Mouse (Mus musculus): Measurements from ENCODE around the gene Zfp804b. TPM values are rescaled to one million over a fixed set of nuclear protein-coding genes. Genes with fewer than 3 reads are reported as not detected.
A peak's percentile ranks its signal among the peaks of the same experiment; 100 is the strongest.
"Not testable (repeated sequence)": the region's sequence is repeated elsewhere in the genome, so short reads cannot be mapped to it uniquely, and the experiment has no call there.

Gene Zfp804b
- 0.07 TPM in 1 of 2 replicates, not detected in the other for polyA plus RNA-seq (2015; fragmentation: Nextera tagmentation; extraction: Ambion mirVana)

- ATAC-seq (no peak), DNase-seq (peak; percentile 17)
- Histone ChIP-seq H3K4me2 (ENCODE audit: low read depth, low read length) (peak within 1 kb of the TSS; percentile 72), H3K4me1 (ENCODE audit: insufficient read depth) (no peaks in the 10 kb centered on the region; the same call in 1 of the 2 replicates), H3K4me3 (ENCODE audit: low read depth, low read length) (peak within 1 kb of the TSS; percentile 41), H3K27me3 (ENCODE audit: insufficient read depth, low read length) (peaks cover 11% of the 10 kb centered on the region), H3K9ac (replicated peaks) (no peak within 1 kb of the TSS), H3K9me3 (ENCODE audit: low read length) (no peaks in the 10 kb centered on the region), H3K36me3 (replicated peaks; ENCODE audit: insufficient read depth, low read length) (no peaks in the 10 kb centered on the region), H3K27ac (ENCODE audit: low read depth) (no peak within 1 kb of the TSS)
- TF ChIP-seq EP300 (IDR thresholded peaks at IDR 0.05; ENCODE audit: low read depth) (no peak), CTCF (IDR thresholded peaks at IDR 0.05; ENCODE audit: low read depth) (no peak)
- WGBS (ENCODE audit: insufficient replicate concordance): 1% methylated on average over 48 of the region's 50 CpGs
These were observed at the start of gene Zfp804b for GRCm38 (mm10) chr5:7344145-7345010. Zfp804b (minus strand) TSS chr5:7344756.

- not testable (repeated sequence) for H3K27ac ChIP-seq (ENCODE audit: low read depth); H3K9ac ChIP-seq (replicated peaks); H3K9me3 ChIP-seq (ENCODE audit: low read length); ATAC-seq; H3K4me1 ChIP-seq (ENCODE audit: insufficient read depth); DNase-seq; H3K27me3 ChIP-seq (ENCODE audit: insufficient read depth, low read length); H3K4me2 ChIP-seq (ENCODE audit: low read depth, low read length); H3K4me3 ChIP-seq (ENCODE audit: low read depth, low read length); H3K36me3 ChIP-seq (replicated peaks; ENCODE audit: insufficient read depth, low read length)
- 58% methylated on average over 1 of the region's 1 CpGs for WGBS (ENCODE audit: insufficient replicate concordance)
These were observed 20.1 kb upstream of the Zfp804b start for GRCm38 (mm10) chr5:7364616-7365015.

- WGBS (ENCODE audit: insufficient replicate concordance): 2% methylated on average over 11 of the region's 11 CpGs
- peak overlapping the region; percentile 72 for H3K4me2 ChIP-seq (ENCODE audit: low read depth, low read length)
- no peaks in the 10 kb centered on the region for H3K9me3 ChIP-seq (ENCODE audit: low read length)
- DNase-seq (no peak), ATAC-seq (no peak)
- H3K27ac ChIP-seq (ENCODE audit: low read depth): no peak overlapping the region
- no peaks in the 10 kb centered on the region; the same call in 1 of the 2 replicates for H3K4me1 ChIP-seq (ENCODE audit: insufficient read depth)
- TF ChIP-seq EP300 (IDR thresholded peaks at IDR 0.05; ENCODE audit: low read depth): no peak
- no peak for TF ChIP-seq CTCF (IDR thresholded peaks at IDR 0.05; ENCODE audit: low read depth)
- H3K4me3 ChIP-seq (ENCODE audit: low read depth, low read length): peak overlapping the region; percentile 41
- no peak overlapping the region for H3K9ac ChIP-seq (replicated peaks)
- H3K36me3 ChIP-seq (replicated peaks; ENCODE audit: insufficient read depth, low read length): no peaks in the 10 kb centered on the region
- peaks cover 11% of the 10 kb centered on the region for H3K27me3 ChIP-seq (ENCODE audit: insufficient read depth, low read length)
These were observed 444 bp upstream of the Zfp804b start for GRCm38 (mm10) chr5:7345011-7345389.

GRCm38 (mm10) chr5:7325594-7325993 lies 19.0 kb downstream of the Zfp804b start:
- H3K27ac ChIP-seq (ENCODE audit: low read depth): no peak overlapping the region
- ATAC-seq: no peak
- no peak overlapping the region for H3K9ac ChIP-seq (replicated peaks)
- H3K4me1 ChIP-seq (ENCODE audit: insufficient read depth): no peaks in the 10 kb centered on the region
- no peak overlapping the region for H3K4me3 ChIP-seq (ENCODE audit: low read depth, low read length)
- DNase-seq: no peak
- H3K27me3 ChIP-seq (ENCODE audit: insufficient read depth, low read length): no peaks in the 10 kb centered on the region
- 68% methylated on average over 4 of the region's 4 CpGs for WGBS (ENCODE audit: insufficient replicate concordance)
- no peak overlapping the region for H3K4me2 ChIP-seq (ENCODE audit: low read depth, low read length)
- no peaks in the 10 kb centered on the region for H3K9me3 ChIP-seq (ENCODE audit: low read length)
- no peak for TF ChIP-seq EP300 (IDR thresholded peaks at IDR 0.05; ENCODE audit: low read depth)
- TF ChIP-seq CTCF (IDR thresholded peaks at IDR 0.05; ENCODE audit: low read depth): no peak
- no peaks in the 10 kb centered on the region for H3K36me3 ChIP-seq (replicated peaks; ENCODE audit: insufficient read depth, low read length)

GRCm38 (mm10) chr5:7303819-7304218 lies 40.7 kb downstream of the Zfp804b start, which contains the start of gene Tex47:
Tex47 (plus strand) TSS chr5:7304119.
- Histone ChIP-seq H3K36me3 (replicated peaks; ENCODE audit: insufficient read depth, low read length) (no peaks in the 10 kb centered on the region), H3K27me3 (ENCODE audit: insufficient read depth, low read length) (no peaks in the 10 kb centered on the region)
- no peak for ATAC-seq

GRCm38 (mm10) chr5:7302969-7303368 lies 41.6 kb downstream of the Zfp804b start:
- Histone ChIP-seq H3K4me3 (ENCODE audit: low read depth, low read length) (no peak overlapping the region), H3K27ac (ENCODE audit: low read depth) (no peak overlapping the region), H3K9me3 (ENCODE audit: low read length) (no peaks in the 10 kb centered on the region), H3K4me1 (ENCODE audit: insufficient read depth) (no peaks in the 10 kb centered on the region), H3K4me2 (ENCODE audit: low read depth, low read length) (no peak overlapping the region), H3K9ac (replicated peaks) (no peak overlapping the region), H3K36me3 (replicated peaks; ENCODE audit: insufficient read depth, low read length) (no peaks in the 10 kb centered on the region), H3K27me3 (ENCODE audit: insufficient read depth, low read length) (no peaks in the 10 kb centered on the region)
- DNase-seq (no peak), ATAC-seq (no peak)
- 63% methylated on average over 1 of the region's 1 CpGs for whole genome bisulfite sequencing (ENCODE audit: insufficient replicate concordance)
- TF ChIP-seq EP300 (IDR thresholded peaks at IDR 0.05; ENCODE audit: low read depth): no peak
- no peak for TF ChIP-seq CTCF (IDR thresholded peaks at IDR 0.05; ENCODE audit: low read depth)

More at GRCm38 (mm10) chr5:7303819-7304218, 40.7 kb downstream of the Zfp804b start, which contains the start of gene Tex47:
- TF ChIP-seq CTCF (IDR thresholded peaks at IDR 0.05; ENCODE audit: low read depth) (no peak), EP300 (IDR thresholded peaks at IDR 0.05; ENCODE audit: low read depth) (no peak)
- Histone ChIP-seq H3K9me3 (ENCODE audit: low read length) (no peaks in the 10 kb centered on the region), H3K9ac (replicated peaks) (no peak within 1 kb of the TSS), H3K4me3 (ENCODE audit: low read depth, low read length) (no peak within 1 kb of the TSS), H3K4me2 (ENCODE audit: low read depth, low read length) (no peak within 1 kb of the TSS), H3K27ac (ENCODE audit: low read depth) (no peak within 1 kb of the TSS), H3K4me1 (ENCODE audit: insufficient read depth) (no peaks in the 10 kb centered on the region)
- WGBS (ENCODE audit: insufficient replicate concordance): 67% methylated on average over 1 of the region's 1 CpGs
- no peak for DNase-seq

All from liver, postnatal 0 days (tissue).